Mouse (Mus musculus) small intestine, adult 2 months (tissue): ENCODE data around the gene Ccdc38.

ENCODE experiments used
- CTCF ChIP-seq: fragments of 200-500 bp; IDR thresholded peaks from 2 replicates; pipeline ENCODE4 v1.5.1; 2012; ENCODE audit warnings: low read depth, mild to moderate bottlenecking, control low read depth, inconsistent platforms, low read length, moderate library complexity, mixed read lengths; ENCODE audit not compliant: insufficient replicate concordance, insufficient read length; ENCODE audit errors: extremely low read depth
- POLR2A ChIP-seq: fragments of 200-500 bp; IDR thresholded peaks from 2 replicates; pipeline ENCODE4 v1.6.1; 2012; ENCODE audit warnings: low read depth, mild to moderate bottlenecking, control low read depth, inconsistent platforms, low read length, moderate library complexity

GRCm38 (mm10) chr10:93596641-93597040, 56.2 kb downstream of the Ccdc38 start:
- no peak for TF ChIP-seq POLR2A
- TF ChIP-seq CTCF = no peak
